Mouse (Mus musculus): ENCODE data around the gene Lefty2. TPM values are rescaled to one million over a fixed set of nuclear protein-coding genes. Genes with fewer than 3 reads are reported as not detected.
A peak's percentile ranks its signal among the peaks of the same experiment; 100 is the strongest.

Gene Lefty2
- polyA plus RNA-seq, 1 experiment from 2014 or later: not detected

- peak; percentile 24; the same call in 1 of the 2 replicates for ATAC-seq
- H3K4me1 ChIP-seq (ENCODE audit: insufficient read depth): peaks cover 14% of the 10 kb centered on the region
- no peak for DNase-seq
- no peaks in the 10 kb centered on the region for H3K27me3 ChIP-seq (ENCODE audit: insufficient read depth, low read length)
- peak; percentile 61 for TF ChIP-seq CTCF (IDR thresholded peaks at IDR 0.05; ENCODE audit: low read depth)
- no peak for TF ChIP-seq EP300 (IDR thresholded peaks at IDR 0.05; ENCODE audit: low read depth)
- 50% methylated on average over 8 of the region's 8 CpGs for WGBS (ENCODE audit: insufficient replicate concordance)
- H3K4me2 ChIP-seq (ENCODE audit: low read depth, low read length): peak overlapping the region; percentile 57
- H3K4me3 ChIP-seq (ENCODE audit: low read depth, low read length): no peak overlapping the region
- H3K27ac ChIP-seq (ENCODE audit: low read depth): no peak overlapping the region
- peaks cover 24% of the 10 kb centered on the region for H3K36me3 ChIP-seq (replicated peaks; ENCODE audit: insufficient read depth, low read length)
- no peaks in the 10 kb centered on the region for H3K9me3 ChIP-seq (ENCODE audit: low read length)
- peak overlapping the region; percentile 35; the same call in 1 of the 2 replicates for H3K9ac ChIP-seq (replicated peaks)
These were observed 18.2 kb downstream of the Lefty2 start for GRCm38 (mm10) chr1:180911138-180911537.

- Histone ChIP-seq H3K36me3 (replicated peaks; ENCODE audit: insufficient read depth, low read length) (peaks cover 17% of the 10 kb centered on the region), H3K4me1 (ENCODE audit: insufficient read depth) (peaks cover 14% of the 10 kb centered on the region), H3K27me3 (ENCODE audit: insufficient read depth, low read length) (no peaks in the 10 kb centered on the region), H3K27ac (ENCODE audit: low read depth) (no peak overlapping the region), H3K4me2 (ENCODE audit: low read depth, low read length) (peak overlapping the region; percentile 57), H3K4me3 (ENCODE audit: low read depth, low read length) (peak overlapping the region; percentile 1; the same call in 1 of the 2 replicates), H3K9me3 (ENCODE audit: low read length) (no peaks in the 10 kb centered on the region), H3K9ac (replicated peaks) (peak overlapping the region; percentile 35; the same call in 1 of the 2 replicates)
- TF ChIP-seq EP300 (IDR thresholded peaks at IDR 0.05; ENCODE audit: low read depth) (no peak), CTCF (IDR thresholded peaks at IDR 0.05; ENCODE audit: low read depth) (no peak)
- WGBS (ENCODE audit: insufficient replicate concordance): 38% methylated on average over 20 of the region's 20 CpGs
- ATAC-seq (peak; percentile 60), DNase-seq (no peak)
These were observed 18.9 kb downstream of the Lefty2 start for GRCm38 (mm10) chr1:180911653-180912287.

DNA sequence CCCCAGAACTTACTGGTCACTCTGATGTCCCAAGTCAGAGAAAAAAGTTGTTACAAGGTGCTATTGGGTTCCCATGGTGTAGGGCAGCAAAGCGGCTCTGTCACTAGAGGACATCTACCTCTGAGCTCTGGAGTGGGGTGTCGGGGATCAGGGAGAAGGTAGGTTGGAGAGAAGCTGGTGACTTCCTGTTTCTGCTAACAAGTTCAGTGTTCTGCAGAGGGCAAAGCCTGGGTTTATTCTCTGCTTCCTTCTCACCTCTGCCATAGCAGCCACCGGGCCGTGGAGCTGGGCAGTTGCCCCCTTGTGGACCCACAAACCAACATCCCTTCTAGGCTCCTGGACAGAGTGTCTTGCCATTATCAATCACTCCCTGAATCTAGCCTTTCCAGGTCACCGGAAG is 19.9 kb downstream of the Lefty2 start:
- no peak overlapping the region for H3K9ac ChIP-seq (replicated peaks)
- H3K4me1 ChIP-seq (ENCODE audit: insufficient read depth): peaks cover 14% of the 10 kb centered on the region
- no peak overlapping the region for H3K27ac ChIP-seq (ENCODE audit: low read depth)
- DNase-seq (no peak), ATAC-seq (no peak)
- peaks cover 7% of the 10 kb centered on the region for H3K36me3 ChIP-seq (replicated peaks; ENCODE audit: insufficient read depth, low read length)
- H3K9me3 ChIP-seq (ENCODE audit: low read length): no peaks in the 10 kb centered on the region
- WGBS (ENCODE audit: insufficient replicate concordance): 58% methylated on average over 5 of the region's 5 CpGs
- no peak overlapping the region for H3K4me3 ChIP-seq (ENCODE audit: low read depth, low read length)
- TF ChIP-seq EP300 (IDR thresholded peaks at IDR 0.05; ENCODE audit: low read depth): no peak
- 0 out of 2 replicates have a peak, but pooled peaks have one; percentile 6 for TF ChIP-seq CTCF (IDR thresholded peaks at IDR 0.05; ENCODE audit: low read depth)
- no peak overlapping the region for H3K4me2 ChIP-seq (ENCODE audit: low read depth, low read length)
- H3K27me3 ChIP-seq (ENCODE audit: insufficient read depth, low read length): no peaks in the 10 kb centered on the region

GRCm38 (mm10) chr1:180913797-180914196 is 20.9 kb downstream of the Lefty2 start:
- Histone ChIP-seq H3K27ac (ENCODE audit: low read depth) (no peak overlapping the region), H3K9ac (replicated peaks) (no peak overlapping the region), H3K4me1 (ENCODE audit: insufficient read depth) (peaks cover 14% of the 10 kb centered on the region), H3K9me3 (ENCODE audit: low read length) (no peaks in the 10 kb centered on the region), H3K36me3 (replicated peaks; ENCODE audit: insufficient read depth, low read length) (no peaks in the 10 kb centered on the region), H3K27me3 (ENCODE audit: insufficient read depth, low read length) (no peaks in the 10 kb centered on the region), H3K4me3 (ENCODE audit: low read depth, low read length) (no peak overlapping the region), H3K4me2 (ENCODE audit: low read depth, low read length) (no peak overlapping the region)
- TF ChIP-seq EP300 (IDR thresholded peaks at IDR 0.05; ENCODE audit: low read depth) (no peak), CTCF (IDR thresholded peaks at IDR 0.05; ENCODE audit: low read depth) (no peak)
- ATAC-seq (no peak), DNase-seq (no peak)
- 74% methylated on average over 4 of the region's 4 CpGs for WGBS (ENCODE audit: insufficient replicate concordance)

GRCm38 (mm10) chr1:180916425-180916824 is 23.5 kb downstream of the Lefty2 start:
- Histone ChIP-seq H3K36me3 (replicated peaks; ENCODE audit: insufficient read depth, low read length) (no peaks in the 10 kb centered on the region), H3K4me1 (ENCODE audit: insufficient read depth) (peaks cover 11% of the 10 kb centered on the region), H3K9me3 (ENCODE audit: low read length) (no peaks in the 10 kb centered on the region), H3K4me3 (ENCODE audit: low read depth, low read length) (no peak overlapping the region), H3K9ac (replicated peaks) (no peak overlapping the region), H3K27ac (ENCODE audit: low read depth) (no peak overlapping the region), H3K4me2 (ENCODE audit: low read depth, low read length) (no peak overlapping the region), H3K27me3 (ENCODE audit: insufficient read depth, low read length) (no peaks in the 10 kb centered on the region)
- TF ChIP-seq EP300 (IDR thresholded peaks at IDR 0.05; ENCODE audit: low read depth): no peak
- no peak for TF ChIP-seq CTCF (IDR thresholded peaks at IDR 0.05; ENCODE audit: low read depth)
- 65% methylated on average over 11 of the region's 11 CpGs for WGBS (ENCODE audit: insufficient replicate concordance)
- DNase-seq (no peak), ATAC-seq (no peak)

DNA sequence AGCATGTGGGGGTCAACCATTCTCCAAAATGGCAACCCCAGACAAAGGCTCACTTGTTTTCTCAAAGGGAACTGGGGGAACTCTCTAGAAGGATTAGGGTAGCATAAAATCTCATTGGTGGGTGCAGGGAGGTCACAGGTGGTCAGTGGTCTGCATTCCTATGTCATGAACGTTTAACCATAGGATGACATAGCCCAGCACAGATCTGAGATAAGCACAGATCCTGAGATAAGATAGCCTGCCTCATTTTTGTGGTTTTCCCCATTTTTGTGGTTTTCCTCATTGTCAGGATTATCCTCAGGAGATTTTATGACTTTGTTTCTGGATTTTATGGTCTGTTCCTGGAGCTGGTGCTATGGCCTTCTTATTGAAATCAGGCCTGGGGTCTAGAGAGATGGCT is 24.1 kb downstream of the Lefty2 start:
- Histone ChIP-seq H3K36me3 (replicated peaks; ENCODE audit: insufficient read depth, low read length) (no peaks in the 10 kb centered on the region), H3K4me3 (ENCODE audit: low read depth, low read length) (no peak overlapping the region), H3K4me1 (ENCODE audit: insufficient read depth) (peaks cover 6% of the 10 kb centered on the region), H3K9ac (replicated peaks) (no peak overlapping the region), H3K9me3 (ENCODE audit: low read length) (no peaks in the 10 kb centered on the region), H3K27me3 (ENCODE audit: insufficient read depth, low read length) (no peaks in the 10 kb centered on the region), H3K4me2 (ENCODE audit: low read depth, low read length) (no peak overlapping the region), H3K27ac (ENCODE audit: low read depth) (no peak overlapping the region)
- no peak for DNase-seq
- no peak for ATAC-seq
- TF ChIP-seq CTCF (IDR thresholded peaks at IDR 0.05; ENCODE audit: low read depth): no peak
- no peak for TF ChIP-seq EP300 (IDR thresholded peaks at IDR 0.05; ENCODE audit: low read depth)
- 12% methylated on average over 1 of the region's 1 CpGs for WGBS (ENCODE audit: insufficient replicate concordance)
